Mouse (Mus musculus) heart, embryonic 13.5 days (tissue): ENCODE data around the gene 4930556J24Rik. TPM values are rescaled to one million over a fixed set of nuclear protein-coding genes. Genes with fewer than 3 reads are reported as not detected.

ENCODE experiments used
- ATAC-seq: fragments of 200-750 bp; cut with Nextera tagmentation; 2 replicates; pipeline ENCODE4 v1.8.0; 2017; ENCODE audit warnings: moderate TSS enrichment; ENCODE audit not compliant: insufficient number of reproducible peaks, low FRiP score, low TSS enrichment; ENCODE audit errors: extremely low read depth
- H3K27ac ChIP-seq: fragments of 300-500 bp; sonication (generic); replicated peaks from 2 replicates; pipeline ENCODE4 v1.5.1; 2015; ENCODE audit warnings: moderate library complexity, mild to moderate bottlenecking, inconsistent platforms
- H3K27me3 ChIP-seq: fragments of 300-500 bp; sonication (generic); replicated peaks from 2 replicates; pipeline ENCODE4 v1.6.1; 2015; ENCODE audit warnings: mild to moderate bottlenecking, inconsistent platforms
- H3K36me3 ChIP-seq: fragments of 300-500 bp; sonication (generic); 2 replicates; pipeline ENCODE4 v1.6.1; 2015; ENCODE audit warnings: mild to moderate bottlenecking, inconsistent platforms
- H3K4me1 ChIP-seq: fragments of 300-500 bp; sonication (generic); 2 replicates; pipeline ENCODE4 v1.6.1; 2015; ENCODE audit warnings: inconsistent platforms
- H3K4me2 ChIP-seq: fragments of 300-500 bp; sonication (generic); 2 replicates; pipeline ENCODE4 v1.6.1; 2015; ENCODE audit warnings: inconsistent platforms, mild to moderate bottlenecking, moderate library complexity
- H3K4me3 ChIP-seq: fragments of 300-500 bp; sonication (generic); 2 replicates; pipeline ENCODE4 v1.5.1; 2015; ENCODE audit warnings: moderate library complexity, mild to moderate bottlenecking, inconsistent platforms
- H3K9ac ChIP-seq: fragments of 300-500 bp; sonication (generic); 2 replicates; pipeline ENCODE4 v1.6.1; 2015; ENCODE audit warnings: inconsistent platforms, mild to moderate bottlenecking, moderate library complexity
- H3K9me3 ChIP-seq: fragments of 300-500 bp; sonication (generic); 2 replicates; pipeline ENCODE4 v1.6.1; 2016; ENCODE audit warnings: inconsistent platforms
- WGBS: fragments of 180-500 bp; shearing (Covaris S2); methylation state at CpG from one replicate; pipeline ENCODE4 v1.1.7; 2015; ENCODE audit warnings: mixed read lengths; 5-methylcytosine and 5-hydroxymethylcytosine counted together
- polyA plus RNA-seq: library from polyadenylated mRNA; unstranded; fragments of >200 nt; fragmentation: Nextera tagmentation; extraction: Ambion mirVana; gene quantifications from 2 replicates; pipeline ENCODE4 v1.2.1, GENCODE M21; 2015

4930556J24Rik gene
- polyA plus RNA-seq, 1 experiment from 2014 or later, result not detected

DNA sequence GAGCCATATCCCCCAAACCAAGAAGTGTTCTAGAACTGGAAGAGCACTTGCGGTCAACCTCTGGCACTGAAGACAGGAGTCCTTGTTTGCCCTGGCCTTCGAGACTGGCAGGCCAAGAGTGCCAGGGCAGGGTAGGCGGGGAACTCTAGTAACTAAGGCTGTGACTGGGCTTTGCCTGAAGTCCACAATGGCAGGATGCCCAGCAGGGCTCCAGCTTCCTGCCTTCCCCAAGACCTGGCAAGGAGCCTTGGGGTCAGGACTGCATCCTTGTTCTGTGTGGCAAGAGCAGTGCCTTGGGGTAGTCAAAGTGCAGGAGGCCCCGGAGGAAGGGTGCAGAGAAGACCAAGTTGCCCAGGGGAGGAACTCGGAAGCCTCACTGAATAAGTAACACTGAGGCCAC lies 73.5 kb downstream of the 4930556J24Rik start:
- Histone ChIP-seq H3K9ac (no peak overlapping the region), H3K27ac (no peak overlapping the region), H3K4me2 (no peak overlapping the region), H3K27me3 (no peaks in the 10 kb centered on the region), H3K4me1 (peaks cover 10% of the 10 kb centered on the region), H3K36me3 (peaks cover 31% of the 10 kb centered on the region), H3K9me3 (no peaks in the 10 kb centered on the region), H3K4me3 (no peak overlapping the region)
- 61% methylated on average over 5 of the region's 5 CpGs for WGBS
- ATAC-seq, result no peak

DNA sequence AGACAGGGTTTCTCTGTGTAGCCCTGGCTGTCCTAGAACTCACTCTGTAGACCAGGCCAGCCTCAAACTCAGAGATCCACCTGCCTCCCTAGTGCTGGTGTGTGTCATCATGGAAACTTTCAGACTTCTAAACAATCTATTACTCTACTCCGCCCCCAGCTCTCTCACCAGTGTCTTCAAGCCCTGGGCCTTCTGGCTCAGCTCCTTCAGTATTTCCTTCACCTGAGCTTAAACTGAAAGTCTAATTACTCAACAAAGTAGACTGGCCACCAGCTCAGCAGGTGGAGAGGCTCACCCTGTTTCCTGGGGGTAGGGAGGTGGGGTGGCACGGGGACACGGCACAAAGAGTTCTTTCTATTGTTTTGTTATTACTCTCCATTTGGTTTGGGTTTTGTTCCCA lies 74.1 kb downstream of the 4930556J24Rik start:
- Histone ChIP-seq H3K4me2 (no peak overlapping the region), H3K27ac (no peak overlapping the region), H3K4me1 (peaks cover 10% of the 10 kb centered on the region), H3K4me3 (no peak overlapping the region), H3K9me3 (no peaks in the 10 kb centered on the region), H3K36me3 (peaks cover 36% of the 10 kb centered on the region), H3K9ac (no peak overlapping the region), H3K27me3 (no peaks in the 10 kb centered on the region)
- WGBS, result 87% methylated on average over 3 of the region's 3 CpGs
- ATAC-seq, result no peak

DNA sequence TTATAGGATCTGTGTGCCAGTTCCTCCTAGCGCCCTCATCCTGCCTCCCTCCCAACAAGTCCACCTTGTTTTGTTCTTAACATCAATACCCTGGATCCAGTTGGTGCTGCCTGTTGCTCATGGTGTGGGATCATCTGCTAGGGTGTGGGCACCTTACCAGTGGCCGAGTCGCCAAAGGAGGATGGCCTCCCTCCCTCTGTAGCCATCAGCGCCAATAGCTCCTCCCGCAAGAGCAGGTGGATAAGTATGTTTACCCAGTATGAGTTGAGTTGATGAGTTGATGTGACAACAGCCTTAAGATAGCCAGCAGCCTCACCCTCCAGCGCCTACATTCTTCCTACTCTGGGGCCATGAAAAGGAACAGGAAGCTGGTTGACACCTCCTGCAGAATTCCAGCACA lies 76.3 kb downstream of the 4930556J24Rik start:
- peaks cover 19% of the 10 kb centered on the region for H3K4me1 ChIP-seq
- 58% methylated on average over 6 of the region's 6 CpGs for WGBS
- ATAC-seq, result no peak
- no peaks in the 10 kb centered on the region for H3K9me3 ChIP-seq
- H3K36me3 ChIP-seq, result peaks cover 28% of the 10 kb centered on the region
- no peak overlapping the region for H3K4me3 ChIP-seq
- no peak overlapping the region for H3K27ac ChIP-seq
- no peak overlapping the region for H3K9ac ChIP-seq
- H3K4me2 ChIP-seq, result no peak overlapping the region
- no peaks in the 10 kb centered on the region for H3K27me3 ChIP-seq

DNA sequence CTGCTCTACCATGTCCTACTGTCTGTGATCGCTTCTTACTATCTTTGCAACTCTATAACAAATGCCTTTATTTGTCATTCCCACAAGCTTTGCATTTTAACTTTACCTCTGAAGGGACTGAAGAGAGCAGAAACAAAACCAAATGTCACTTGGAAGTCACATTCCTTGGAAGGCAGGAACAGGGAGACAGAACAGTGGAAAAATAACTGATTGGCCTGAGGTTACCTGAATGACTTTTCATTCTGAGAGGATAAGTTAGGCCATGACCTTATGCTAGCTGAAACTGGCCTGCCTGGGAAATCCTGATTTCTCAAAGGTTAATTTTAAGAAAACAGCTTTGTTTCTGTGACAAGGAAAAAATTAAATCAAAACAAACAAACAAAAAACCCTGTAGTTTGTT lies 80.6 kb downstream of the 4930556J24Rik start:
- peaks cover 21% of the 10 kb centered on the region for H3K4me1 ChIP-seq
- peaks cover 28% of the 10 kb centered on the region for H3K36me3 ChIP-seq
- WGBS, result 75% methylated on average over 1 of the region's 1 CpGs
- 0 out of 2 replicates have a peak, but pooled peaks cover 5% of the 10 kb centered on the region for H3K27me3 ChIP-seq
- no peak for ATAC-seq
- H3K9me3 ChIP-seq, result no peaks in the 10 kb centered on the region
- H3K4me3 ChIP-seq, result no peak overlapping the region
- no peak overlapping the region for H3K9ac ChIP-seq
- H3K27ac ChIP-seq, result no peak overlapping the region
- H3K4me2 ChIP-seq, result no peak overlapping the region

DNA sequence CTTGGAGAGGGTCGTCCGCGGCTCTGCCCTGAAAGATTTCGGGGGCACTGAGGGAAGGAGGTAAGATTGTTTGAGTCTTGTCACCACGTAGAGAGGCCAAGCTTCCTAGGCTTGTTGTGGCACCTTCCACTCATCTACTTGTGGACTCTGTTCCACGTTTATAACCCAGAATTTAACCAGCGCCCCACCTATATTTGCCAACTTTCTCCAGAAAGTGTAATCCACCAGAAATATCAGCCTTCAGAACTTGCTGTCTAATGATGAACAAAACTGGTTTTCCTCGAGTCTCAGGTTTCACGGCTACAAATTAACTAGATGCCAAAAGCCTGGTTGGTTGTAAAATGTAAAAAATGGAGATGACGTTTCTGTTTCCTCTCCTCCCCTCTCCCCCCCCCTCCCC lies 81.1 kb downstream of the 4930556J24Rik start:
- peak overlapping the region; percentile 96 for H3K4me2 ChIP-seq
- H3K9me3 ChIP-seq, result no peaks in the 10 kb centered on the region
- no peak; the same call in 1 of the 2 replicates for ATAC-seq
- peak overlapping the region; percentile 83 for H3K9ac ChIP-seq
- H3K27ac ChIP-seq, result peak overlapping the region; percentile 86
- peaks cover 28% of the 10 kb centered on the region for H3K36me3 ChIP-seq
- H3K4me1 ChIP-seq, result peaks cover 20% of the 10 kb centered on the region
- WGBS, result 5% methylated on average over 10 of the region's 10 CpGs
- H3K27me3 ChIP-seq, result 0 out of 2 replicates have a peak, but pooled peaks cover 6% of the 10 kb centered on the region
- peak overlapping the region; percentile 64 for H3K4me3 ChIP-seq

DNA sequence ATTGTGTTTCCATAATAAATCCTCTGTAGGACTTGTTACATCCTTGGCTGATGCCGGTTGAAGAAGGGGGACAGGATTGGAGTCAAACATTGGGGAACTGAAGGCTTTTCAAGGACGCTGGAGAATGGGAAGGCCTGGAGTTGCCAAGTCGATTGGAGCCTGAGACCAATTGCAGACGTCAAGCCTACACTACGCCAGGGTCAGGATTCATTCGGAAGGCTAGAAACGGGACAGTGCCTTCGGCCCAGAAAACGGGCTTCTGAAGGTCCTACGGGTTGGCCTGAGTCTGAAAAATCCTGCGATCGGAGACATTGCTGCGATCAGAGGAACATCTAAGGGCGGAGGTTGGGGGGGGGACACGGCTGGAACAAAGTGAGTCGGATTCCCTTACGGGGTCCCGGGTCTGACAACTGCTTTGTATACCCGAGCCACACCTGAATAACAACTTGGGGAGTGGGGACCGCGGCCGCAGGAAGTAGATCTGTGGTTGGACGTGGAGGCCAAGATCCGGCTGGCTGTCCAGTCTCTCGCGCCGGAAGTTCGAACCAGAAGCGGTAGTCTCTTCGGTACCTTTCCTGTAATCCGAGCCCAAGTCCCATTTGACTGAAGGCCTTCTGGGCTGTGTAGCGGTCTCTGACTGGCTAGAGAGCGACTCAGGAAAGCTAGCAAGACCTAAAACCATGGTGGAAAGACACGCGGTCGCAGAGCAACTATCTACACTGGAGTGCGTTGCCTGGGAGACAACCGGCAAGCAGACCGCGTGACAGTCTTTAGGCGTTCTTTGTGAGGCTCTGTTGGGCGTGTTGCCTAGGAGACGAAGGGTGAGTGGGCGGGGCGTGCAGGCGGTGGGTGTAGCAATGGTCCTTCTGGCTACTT lies 81.9 kb downstream of the 4930556J24Rik start, which contains the start of the genes 4921536K21Rik and Dusp18:
4921536K21Rik (minus strand) TSS at position 693 of the 876 bp plus-strand sequence.
Dusp18 (plus strand) TSS at position 835 of the 876 bp plus-strand sequence.
- Histone ChIP-seq H3K27me3 (peaks cover 11% of the 10 kb centered on the region; the same call in 1 of the 2 replicates), H3K27ac (peak within 1 kb of the TSS; percentile 86), H3K36me3 (peaks cover 28% of the 10 kb centered on the region), H3K9me3 (no peaks in the 10 kb centered on the region), H3K4me2 (peak within 1 kb of the TSS; percentile 96), H3K4me3 (peak within 1 kb of the TSS; percentile 64), H3K9ac (peak within 1 kb of the TSS; percentile 83), H3K4me1 (peaks cover 14% of the 10 kb centered on the region)
- WGBS, result 3% methylated on average over 46 of the region's 46 CpGs
- ATAC-seq, result peak; percentile 90

DNA sequence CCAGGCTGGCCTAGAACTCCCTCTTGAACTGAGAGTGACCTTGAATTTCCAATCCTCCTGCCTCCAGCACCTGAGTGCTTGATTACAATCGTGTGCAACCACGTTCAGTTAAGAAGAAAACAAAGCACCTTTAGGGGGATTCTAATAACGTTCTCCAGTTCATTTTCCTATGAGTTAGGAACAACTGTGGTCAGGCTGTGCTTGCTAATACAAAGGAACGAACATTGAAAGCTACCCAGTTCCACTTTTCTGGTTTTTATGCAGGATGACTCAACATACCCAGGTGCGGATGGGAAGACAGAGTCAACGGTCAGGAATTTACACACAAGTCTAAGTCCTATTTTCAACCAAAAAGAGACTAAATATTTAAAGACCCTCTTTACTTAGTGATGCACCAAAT lies 82.6 kb downstream of the 4930556J24Rik start:
- no peak overlapping the region for H3K27ac ChIP-seq
- no peak for ATAC-seq

More for the DNA sequence above, 82.6 kb downstream of the 4930556J24Rik start:
- Histone ChIP-seq H3K27me3 (peaks cover 11% of the 10 kb centered on the region; the same call in 1 of the 2 replicates), H3K9ac (no peak overlapping the region), H3K4me2 (peak overlapping the region; percentile 96), H3K9me3 (no peaks in the 10 kb centered on the region), H3K4me3 (no peak overlapping the region), H3K4me1 (peaks cover 14% of the 10 kb centered on the region), H3K36me3 (peaks cover 21% of the 10 kb centered on the region)
- 74% methylated on average over 6 of the region's 6 CpGs for WGBS

Other genes with a start within 250 kb of the 4930556J24Rik start
- gene Osbp2, start 112.9 kb downstream of the 4930556J24Rik start, polyA plus RNA-seq, result 0.33 TPM in 2 replicates
- gene 4921536K21Rik, start 81.7 kb downstream of the 4930556J24Rik start, polyA plus RNA-seq, result 0.08 and 0.11 TPM in 2 replicates
- gene Dusp18, start 81.5 kb downstream of the 4930556J24Rik start, polyA plus RNA-seq, result 9.7 and 10.7 TPM in 2 replicates
- gene Slc35e4, start 62.1 kb downstream of the 4930556J24Rik start, polyA plus RNA-seq, result 4.7 and 4.9 TPM in 2 replicates
- gene Tcn2, start 44.6 kb downstream of the 4930556J24Rik start, polyA plus RNA-seq, result 67.8 and 69.2 TPM in 2 replicates
- 46.6 and 52.2 TPM in 2 replicates for gene Pes1, start 12.8 kb downstream of the 4930556J24Rik start, polyA plus RNA-seq
- 0.17 and 0.52 TPM in 2 replicates for gene Gal3st1, start 6.9 kb upstream of the 4930556J24Rik start, polyA plus RNA-seq
- 0.05 TPM in 1 of 2 replicates, not detected in the other for gene Sec14l4, start 54.7 kb upstream of the 4930556J24Rik start, polyA plus RNA-seq
- gene Sec14l3, start 88.1 kb upstream of the 4930556J24Rik start, polyA plus RNA-seq, result not detected in 2 replicates
- gene Mtfp1, start 118.7 kb upstream of the 4930556J24Rik start, polyA plus RNA-seq, result 20.8 and 28.3 TPM in 2 replicates
- 0.48 and 1.0 TPM in 2 replicates for gene Sec14l2, start 146.6 kb upstream of the 4930556J24Rik start, polyA plus RNA-seq
- gene Rnf215, start 158.4 kb upstream of the 4930556J24Rik start, polyA plus RNA-seq, result 17.2 and 18.1 TPM in 2 replicates
- gene Ccdc157, start 183.5 kb upstream of the 4930556J24Rik start, polyA plus RNA-seq, result 3.5 and 5.1 TPM in 2 replicates
- 33.3 TPM in 2 replicates for gene Sf3a1, start 183.6 kb upstream of the 4930556J24Rik start, polyA plus RNA-seq
- gene Tbc1d10a, start 210.0 kb upstream of the 4930556J24Rik start, polyA plus RNA-seq, result 13.6 and 14.0 TPM in 2 replicates
- 3.5 and 4.6 TPM in 2 replicates for gene Castor1, start 241.4 kb upstream of the 4930556J24Rik start, polyA plus RNA-seq